In the genomic region with DNA sequence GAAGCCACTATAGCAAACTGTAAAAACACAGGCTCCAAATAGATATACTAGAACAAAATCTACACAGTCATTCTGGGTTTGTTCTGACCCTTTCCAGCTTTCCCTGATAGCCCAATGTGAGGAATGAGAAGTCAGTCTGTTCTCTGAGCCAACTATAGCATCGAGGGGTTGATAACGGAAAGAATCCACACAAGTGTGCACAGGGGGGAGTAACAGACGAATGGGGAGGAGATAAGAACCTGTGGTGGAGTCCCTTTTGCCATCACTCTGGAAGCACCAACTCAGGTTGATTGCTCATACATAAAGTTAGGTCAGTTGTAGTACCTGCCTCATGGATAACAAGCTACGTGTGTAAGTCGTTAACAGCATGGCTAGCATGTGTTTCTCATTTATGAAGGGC, we compare ENCODE assay signal across 24 mouse cellular contexts.
DNase-seq lines count a peak whose midpoint lies in the region; ATAC-seq and TF ChIP-seq lines count a peak whose summit lies in the region.
"Had no signal": no experiment of that assay in that cellular context is flagged by ENCODE, and none has a peak within 500 bp of the region (broad histone marks: within the 10 kb centered on the region; RNA-seq: fewer than 3 reads in every experiment).

No protein-coding gene starts in this region.

- H3K9ac ChIP-seq in heart, embryonic 16.5 days (ENCODE audit: low read length): no peak overlapping the region
- H3K9ac ChIP-seq in MEL (ENCODE audit: control insufficient read depth, low read depth, low read length, poor library complexity, severe bottlenecking): no peak overlapping the region
- H3K9ac ChIP-seq: embryonic facial prominence, embryonic 12.5 days; embryonic facial prominence, embryonic 15.5 days; forebrain, embryonic 12.5 days; forebrain, embryonic 15.5 days; heart, embryonic 15.5 days; hindbrain, embryonic 13.5 days had no signal

- H3K27ac ChIP-seq in heart, embryonic 10.5 days: peak overlapping the region; percentile 39; the same call in 1 of the 2 replicates
- H3K27ac ChIP-seq in heart, embryonic 16.5 days (ENCODE audit: low read length): no peak overlapping the region
- H3K27ac ChIP-seq in MEL (ENCODE audit: control insufficient read depth, low read depth, low read length): no peak overlapping the region
- H3K27ac ChIP-seq: embryonic facial prominence, embryonic 12.5 days; embryonic facial prominence, embryonic 15.5 days; forebrain, embryonic 12.5 days; forebrain, embryonic 15.5 days; heart, embryonic 15.5 days; hindbrain, embryonic 10.5 days; hindbrain, embryonic 13.5 days had no signal

- no peak for TF ChIP-seq CTCF in MEL (IDR thresholded peaks at IDR 0.05 in 2 of 3, conservative IDR thresholded peaks at IDR 0.05 in 1 of 3; ENCODE audit: control insufficient read depth in 1 of 3, insufficient read depth in 1 of 3, low read depth in 2 of 3, low read length in 3 of 3, poor library complexity in 1 of 3, severe bottlenecking in 1 of 3)

- no peak for TF ChIP-seq RAD21 in MEL (IDR thresholded peaks at IDR 0.05; ENCODE audit: low read depth, low read length)

- peaks cover 18% of the 10 kb centered on the region; the same call in 1 of the 2 replicates for H3K4me1 ChIP-seq in heart, embryonic 10.5 days
- H3K4me1 ChIP-seq in heart, embryonic 16.5 days (ENCODE audit: control insufficient read depth, insufficient read depth, low read length): peaks cover 14% of the 10 kb centered on the region
- H3K4me1 ChIP-seq in MEL (ENCODE audit: control insufficient read depth in 1 of 2, insufficient read depth in 2 of 2, low read length in 2 of 2): peaks cover 6 to 18% of the 10 kb centered on the region in 2 experiments; a peak in 3 of 4 replicates
- H3K4me1 ChIP-seq: embryonic facial prominence, embryonic 12.5 days; embryonic facial prominence, embryonic 15.5 days; forebrain, embryonic 12.5 days; forebrain, embryonic 15.5 days; hindbrain, embryonic 13.5 days had no signal

- no peak for TF ChIP-seq POLR2A in MEL (IDR thresholded peaks at IDR 0.05; ENCODE audit: control insufficient read depth in 1 of 2, insufficient read depth in 1 of 2, low read depth in 1 of 2, low read length in 2 of 2, poor library complexity in 1 of 2)

- intact Hi-C loops in heart, postnatal 10 days (cut with DNase I): loop anchor here (5.0 kb wide), 1 partner anchor 377 kb away; no protein-coding TSS in a partner anchor

- peak; percentile 30 to 65; a peak in 3 of 4 replicates for TF ChIP-seq EP300 in MEL (IDR thresholded peaks at IDR 0.05; ENCODE audit: low read depth in 1 of 2, low read length in 2 of 2)

- H3K9me3 ChIP-seq in heart, embryonic 10.5 days: no peaks in the 10 kb centered on the region
- H3K9me3 ChIP-seq in heart, embryonic 16.5 days (replicated peaks; ENCODE audit: control insufficient read depth, low read length): no peaks in the 10 kb centered on the region
- H3K9me3 ChIP-seq in MEL (replicated peaks; ENCODE audit: insufficient read depth, low read length): no peaks in the 10 kb centered on the region
- H3K9me3 ChIP-seq: embryonic facial prominence, embryonic 12.5 days; embryonic facial prominence, embryonic 15.5 days; forebrain, embryonic 12.5 days; forebrain, embryonic 15.5 days; heart, embryonic 15.5 days; hindbrain, embryonic 10.5 days; hindbrain, embryonic 13.5 days had no signal

- DNase-seq in heart, embryonic 10.5 days (ENCODE audit: low spot score): no peak
- DNase-seq in heart, postnatal 10 days: no peak
- DNase-seq in heart, adult 18-20 months: no peak
- DNase-seq in MEL (ENCODE audit: low read depth, low spot score): peak; percentile 43
- no peak for DNase-seq in lung, postnatal 36 days
- DNase-seq: adrenal gland, adult 2 months; adrenal gland, postnatal 14 days; cerebellum, adult 11 months; cerebellum, adult 2 months; cerebellum, adult 9-11 months; cerebellum, postnatal 25 days; gastrocnemius, postnatal 25 days had no signal

- H3K4me2 ChIP-seq in heart, embryonic 16.5 days (ENCODE audit: low read depth, low read length): no peak overlapping the region
- H3K4me2 ChIP-seq: embryonic facial prominence, embryonic 12.5 days; embryonic facial prominence, embryonic 15.5 days; forebrain, embryonic 12.5 days; forebrain, embryonic 15.5 days; heart, embryonic 15.5 days; hindbrain, embryonic 13.5 days had no signal

- ATAC-seq in heart, embryonic 16.5 days (replicated peaks; ENCODE audit: extremely low read depth, insufficient read depth, low FRiP score): peak; percentile 69
- peak; percentile 79 for ATAC-seq in megakaryocyte-erythroid progenitor cell, adult 5-6 weeks (replicated peaks; ENCODE audit: low FRiP score, low TSS enrichment, poor library complexity, severe bottlenecking)
- ATAC-seq: forebrain, embryonic 15.5 days; hindbrain, embryonic 16.5 days; intestine, postnatal 0 days; Patski had no signal

- no peak overlapping the region for H3K4me3 ChIP-seq in heart, embryonic 10.5 days
- H3K4me3 ChIP-seq in heart, embryonic 16.5 days (ENCODE audit: low read length): no peak overlapping the region
- no peak overlapping the region for H3K4me3 ChIP-seq in MEL (ENCODE audit: control insufficient read depth in 1 of 2, insufficient read depth in 1 of 2, low read depth in 2 of 2, low read length in 2 of 2)
- H3K4me3 ChIP-seq: embryonic facial prominence, embryonic 12.5 days; embryonic facial prominence, embryonic 15.5 days; forebrain, embryonic 12.5 days; forebrain, embryonic 15.5 days; heart, embryonic 15.5 days; hindbrain, embryonic 10.5 days; hindbrain, embryonic 13.5 days had no signal

- no peaks in the 10 kb centered on the region for H3K79me2 ChIP-seq in MEL (ENCODE audit: control insufficient read depth, insufficient read depth, low read length, poor library complexity)

- no peaks in the 10 kb centered on the region for H3K36me3 ChIP-seq in heart, embryonic 10.5 days
- H3K36me3 ChIP-seq in heart, embryonic 16.5 days (ENCODE audit: control insufficient read depth, insufficient read depth): no peaks in the 10 kb centered on the region
- H3K36me3 ChIP-seq in MEL (ENCODE audit: control insufficient read depth in 1 of 2, insufficient read depth in 2 of 2, low read length in 2 of 2): peaks cover 0 to 31% of the 10 kb centered on the region in 2 experiments; a peak in 2 of 4 replicates
- H3K36me3 ChIP-seq: embryonic facial prominence, embryonic 12.5 days; embryonic facial prominence, embryonic 15.5 days; forebrain, embryonic 12.5 days; forebrain, embryonic 15.5 days; heart, embryonic 15.5 days; hindbrain, embryonic 10.5 days; hindbrain, embryonic 13.5 days had no signal

- 28% methylated on average over 5 of the region's 5 CpGs for WGBS in heart, embryonic 10.5 days
- 30% methylated on average over 5 of the region's 5 CpGs for WGBS in heart, embryonic 16.5 days

- H3K27me3 ChIP-seq in heart, embryonic 10.5 days (ENCODE audit: insufficient read depth, poor library complexity, severe bottlenecking): no peaks in the 10 kb centered on the region
- no peaks in the 10 kb centered on the region for H3K27me3 ChIP-seq in heart, embryonic 16.5 days (ENCODE audit: control insufficient read depth, insufficient read depth, low read length)
- no peaks in the 10 kb centered on the region for H3K27me3 ChIP-seq in MEL (ENCODE audit: control insufficient read depth in 1 of 2, insufficient read depth in 2 of 2, low read length in 2 of 2)
- H3K27me3 ChIP-seq: embryonic facial prominence, embryonic 12.5 days; embryonic facial prominence, embryonic 15.5 days; forebrain, embryonic 12.5 days; forebrain, embryonic 15.5 days; heart, embryonic 15.5 days; hindbrain, embryonic 13.5 days; Patski had no signal

TF ChIP-seq in MEL, 35 proteins besides CTCF, POLR2A, EP300 and RAD21:
- TF ChIP-seq ZC3H11A (IDR thresholded peaks at IDR 0.05; ENCODE audit: low read depth, low read length) (no peak), ZNF384 (IDR thresholded peaks at IDR 0.05; ENCODE audit: low read depth, low read length) (no peak), MAZ (IDR thresholded peaks at IDR 0.05; ENCODE audit: low read depth, low read length) (no peak), TBP (IDR thresholded peaks at IDR 0.05; ENCODE audit: low read depth, low read length) (peak; percentile 59; the same call in 1 of the 2 replicates), UBTF (IDR thresholded peaks at IDR 0.05; ENCODE audit: borderline replicate concordance, insufficient read depth, low read depth, low read length) (no peak), BHLHE40 (IDR thresholded peaks at IDR 0.05; ENCODE audit: borderline replicate concordance, low read depth, low read length) (peak; percentile 34; the same call in 1 of the 2 replicates), GABPA (IDR thresholded peaks at IDR 0.05; ENCODE audit: low read depth, low read length) (no peak), POLR2AphosphoS5 (IDR thresholded peaks at IDR 0.05; ENCODE audit: borderline replicate concordance, low read depth, low read length) (no peak), MAFK (IDR thresholded peaks at IDR 0.05; ENCODE audit: borderline replicate concordance, low read depth, low read length) (no peak), TAL1 (IDR thresholded peaks at IDR 0.05; ENCODE audit: low read length) (no peak), GATA1 (IDR thresholded peaks at IDR 0.05; ENCODE audit: low read depth, low read length) (peak; percentile 59), MEF2A (IDR thresholded peaks at IDR 0.05; ENCODE audit: extremely low read depth, insufficient replicate concordance, low read depth, low read length, poor library complexity, severe bottlenecking) (no peak), USF2 (IDR thresholded peaks at IDR 0.05; ENCODE audit: borderline replicate concordance in 1 of 2, insufficient read depth in 1 of 2, low read depth in 1 of 2, low read length in 2 of 2) (no peak), USF1 (IDR thresholded peaks at IDR 0.05; ENCODE audit: low read depth, low read length) (no peak), RCOR1 (IDR thresholded peaks at IDR 0.05; ENCODE audit: low read depth, low read length) (peak; percentile 40; the same call in 1 of the 2 replicates), NRF1 (IDR thresholded peaks at IDR 0.05; ENCODE audit: insufficient read depth, low read depth, low read length, poor library complexity, severe bottlenecking) (no peak), ZKSCAN1 (IDR thresholded peaks at IDR 0.05; ENCODE audit: low read depth, low read length) (no peak), JUND (IDR thresholded peaks at IDR 0.05; ENCODE audit: low read depth, low read length) (no peak), TCF12 (IDR thresholded peaks at IDR 0.05; ENCODE audit: low read depth, low read length) (no peak), ELF1 (IDR thresholded peaks at IDR 0.05; ENCODE audit: low read depth, low read length) (no peak), MAX (IDR thresholded peaks at IDR 0.05; ENCODE audit: low read length) (no peak), ETS1 (IDR thresholded peaks at IDR 0.05; ENCODE audit: low read depth, low read length) (0 out of 2 replicates have a peak, but pooled peaks have one; percentile 16)
TF ChIP-seq in MEL: peak in this region for 5.
